Mouse (Mus musculus) kidney, postnatal 0 days (tissue): ENCODE measurements around the gene Ssbp3. TPM values are rescaled to one million over a fixed set of nuclear protein-coding genes. Genes with fewer than 3 reads are reported as not detected.

Source experiments
- ATAC-seq: fragments of 200-750 bp; cut with Nextera tagmentation; replicated peaks from 2 replicates; pipeline ENCODE4 v1.8.0; 2017; ENCODE audit warnings: low read depth, moderate number of reproducible peaks, moderate TSS enrichment, moderate library complexity; ENCODE audit not compliant: low FRiP score
- DNase-seq: peaks from one replicate; pipeline ENCODE4 v3.0.0-alpha.2; 2016; ENCODE audit warnings: low spot score
- H3K27ac ChIP-seq: fragments of 300-500 bp; sonication (generic); 2 replicates; pipeline ENCODE4 v1.5.1; 2014; ENCODE audit warnings: mild to moderate bottlenecking
- H3K27me3 ChIP-seq: fragments of 300-500 bp; sonication (generic); 2 replicates; pipeline ENCODE4 v1.6.1; 2014; ENCODE audit warnings: low read length, mixed read lengths; ENCODE audit not compliant: insufficient read depth
- H3K36me3 ChIP-seq: fragments of 300-500 bp; sonication (generic); 2 replicates; pipeline ENCODE4 v1.6.1; 2014; ENCODE audit warnings: low read length, mixed read lengths; ENCODE audit not compliant: insufficient read depth
- H3K4me1 ChIP-seq: fragments of 300-500 bp; sonication (generic); replicated peaks from 2 replicates; pipeline ENCODE4 v1.6.1; 2014; ENCODE audit warnings: antibody characterized with exemption, low read length, mixed read lengths; ENCODE audit not compliant: insufficient read depth
- H3K4me2 ChIP-seq: fragments of 300-500 bp; sonication (generic); 2 replicates; pipeline ENCODE4 v1.6.1; 2014; ENCODE audit warnings: mild to moderate bottlenecking, low read length, moderate library complexity, mixed read lengths
- H3K4me3 ChIP-seq: fragments of 300-500 bp; sonication (generic); replicated peaks from 2 replicates; pipeline ENCODE4 v1.5.1; 2014; ENCODE audit warnings: low read depth, low read length
- H3K9ac ChIP-seq: fragments of 300-500 bp; sonication (generic); 2 replicates; pipeline ENCODE4 v1.6.1; 2014; ENCODE audit warnings: low read depth, low read length
- H3K9me3 ChIP-seq: fragments of 300-500 bp; sonication (generic); replicated peaks from 2 replicates; pipeline ENCODE4 v1.6.1; 2016; ENCODE audit warnings: low read length, inconsistent platforms, mixed read lengths
- CTCF ChIP-seq: IDR thresholded peaks from 2 replicates; pipeline ENCODE4 v1.5.1; 2016; ENCODE audit warnings: antibody characterized with exemption, low read depth, mild to moderate bottlenecking, moderate library complexity
- WGBS: fragments of 180-500 bp; shearing (Covaris S2); extraction: QIAGEN DNeasy Blood & Tissue Kit; methylation state at CpG from one replicate; pipeline ENCODE4 v1.1.7; 2014; 5-methylcytosine and 5-hydroxymethylcytosine counted together
- polyA plus RNA-seq: library from polyadenylated mRNA; unstranded; fragments of >200 nt; fragmentation: Nextera tagmentation; extraction: Ambion mirVana; gene quantifications from 2 replicates; pipeline ENCODE4 v1.2.1, GENCODE M21; 2015

The Ssbp3 gene
- polyA plus RNA-seq, 1 experiment from 2014 or later, result 68.3 TPM

GRCm38 (mm10) chr4:106936741-106937140 is 26.2 kb downstream of the Ssbp3 start:
- Histone ChIP-seq H3K27me3 (no peaks in the 10 kb centered on the region), H3K36me3 (peaks cover 22% of the 10 kb centered on the region; the same call in 1 of the 2 replicates), H3K4me2 (no peak overlapping the region), H3K9ac (peak overlapping the region; percentile 36; the same call in 1 of the 2 replicates), H3K4me1 (peaks cover 33% of the 10 kb centered on the region), H3K27ac (0 out of 2 replicates have a peak overlapping the region, but pooled peaks have one; percentile 25), H3K4me3 (no peak overlapping the region), H3K9me3 (no peaks in the 10 kb centered on the region)
- ATAC-seq (no peak; the same call in 1 of the 2 replicates), DNase-seq (peak; percentile 67)
- TF ChIP-seq CTCF, result no peak
- 27% methylated on average over 8 of the region's 8 CpGs for WGBS

- Histone ChIP-seq H3K9ac (no peak overlapping the region), H3K9me3 (no peaks in the 10 kb centered on the region), H3K4me3 (no peak overlapping the region), H3K4me2 (no peak overlapping the region), H3K27me3 (no peaks in the 10 kb centered on the region), H3K36me3 (peaks cover 17% of the 10 kb centered on the region; the same call in 1 of the 2 replicates), H3K27ac (no peak overlapping the region), H3K4me1 (peaks cover 32% of the 10 kb centered on the region)
- DNase-seq (no peak), ATAC-seq (no peak)
- TF ChIP-seq CTCF, result no peak
- WGBS, result 55% methylated on average over 8 of the region's 8 CpGs
Observed at GRCm38 (mm10) chr4:106938506-106939222, 28.2 kb downstream of the Ssbp3 start.

- Histone ChIP-seq H3K4me2 (no peak overlapping the region), H3K4me1 (peaks cover 28% of the 10 kb centered on the region), H3K27ac (peak overlapping the region; percentile 47; the same call in 1 of the 2 replicates), H3K36me3 (peaks cover 12% of the 10 kb centered on the region; the same call in 1 of the 2 replicates), H3K27me3 (no peaks in the 10 kb centered on the region), H3K9me3 (no peaks in the 10 kb centered on the region), H3K9ac (no peak overlapping the region), H3K4me3 (no peak overlapping the region)
- no peak for TF ChIP-seq CTCF
- DNase-seq (peak; percentile 72), ATAC-seq (no peak)
- 16% methylated on average over 6 of the region's 6 CpGs for WGBS
Observed at GRCm38 (mm10) chr4:106939223-106939918, 28.9 kb downstream of the Ssbp3 start.

GRCm38 (mm10) chr4:106939919-106940227 is 29.4 kb downstream of the Ssbp3 start:
- TF ChIP-seq CTCF, result no peak
- DNase-seq (no peak), ATAC-seq (no peak)
- Histone ChIP-seq H3K4me3 (no peak overlapping the region), H3K9me3 (no peaks in the 10 kb centered on the region), H3K27ac (peak overlapping the region; percentile 47; the same call in 1 of the 2 replicates), H3K9ac (no peak overlapping the region), H3K4me2 (no peak overlapping the region), H3K36me3 (peaks cover 12% of the 10 kb centered on the region; the same call in 1 of the 2 replicates), H3K27me3 (no peaks in the 10 kb centered on the region), H3K4me1 (peaks cover 28% of the 10 kb centered on the region)
- WGBS, result 28% methylated on average over 4 of the region's 4 CpGs

GRCm38 (mm10) chr4:106940945-106941344 is 30.4 kb downstream of the Ssbp3 start:
- no peak overlapping the region for H3K27ac ChIP-seq
- H3K27me3 ChIP-seq, result no peaks in the 10 kb centered on the region
- WGBS, result 62% methylated on average over 6 of the region's 6 CpGs
- no peak for DNase-seq
- no peak overlapping the region for H3K9ac ChIP-seq
- H3K9me3 ChIP-seq, result no peaks in the 10 kb centered on the region
- H3K4me2 ChIP-seq, result no peak overlapping the region
- peaks cover 4% of the 10 kb centered on the region; the same call in 1 of the 2 replicates for H3K36me3 ChIP-seq
- H3K4me1 ChIP-seq, result peaks cover 28% of the 10 kb centered on the region
- TF ChIP-seq CTCF, result no peak
- no peak for ATAC-seq
- H3K4me3 ChIP-seq, result no peak overlapping the region

GRCm38 (mm10) chr4:106941475-106941874 is 31.0 kb downstream of the Ssbp3 start:
- TF ChIP-seq CTCF, result no peak
- ATAC-seq, result no peak

More at GRCm38 (mm10) chr4:106941475-106941874, 31.0 kb downstream of the Ssbp3 start:
- Histone ChIP-seq H3K36me3 (peaks cover 4% of the 10 kb centered on the region; the same call in 1 of the 2 replicates), H3K9ac (no peak overlapping the region), H3K9me3 (no peaks in the 10 kb centered on the region), H3K4me2 (no peak overlapping the region), H3K4me3 (no peak overlapping the region), H3K27ac (no peak overlapping the region), H3K4me1 (peaks cover 28% of the 10 kb centered on the region), H3K27me3 (no peaks in the 10 kb centered on the region)
- DNase-seq, result no peak
